Comparison of ENCODE assay signal across 19 mouse cellular contexts in the genomic region with DNA sequence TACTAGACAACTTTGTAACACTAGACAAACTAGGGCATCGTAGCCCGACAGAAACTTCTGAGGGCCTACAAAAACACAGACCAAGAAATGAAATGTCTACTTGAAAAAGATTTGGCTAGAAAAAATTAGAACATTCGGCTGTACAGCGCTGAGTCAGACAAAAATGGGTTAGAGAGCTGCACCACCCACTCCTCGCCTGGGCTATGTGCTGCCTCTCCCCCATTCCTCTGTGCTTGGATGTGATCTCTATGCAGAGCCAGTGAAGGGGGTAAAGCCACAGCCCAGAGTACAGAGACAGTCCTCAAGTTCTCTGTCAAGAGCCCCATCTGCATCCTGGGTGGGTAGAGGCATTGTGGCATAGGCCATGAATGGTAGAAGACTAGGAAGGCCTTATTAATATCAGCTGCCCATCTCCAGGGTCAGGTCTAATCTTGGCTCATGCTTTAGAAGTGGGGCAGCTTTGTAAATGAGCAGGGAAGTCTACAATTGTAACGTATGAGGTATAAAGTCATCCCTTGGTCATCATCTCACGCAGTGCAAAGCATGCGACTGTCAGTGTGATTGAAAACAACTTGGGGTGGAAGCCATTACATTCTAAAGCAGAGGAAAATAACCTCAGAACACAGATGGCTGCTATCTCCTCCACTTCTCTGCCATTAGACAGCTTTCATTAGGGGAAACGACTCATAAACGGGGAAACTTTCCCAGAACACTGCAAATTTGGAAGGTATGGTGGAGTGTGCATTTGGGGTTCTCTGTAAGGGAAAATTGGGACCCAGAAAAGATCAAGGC.
DNase-seq lines count a peak whose midpoint lies in the region; ATAC-seq and TF ChIP-seq lines count a peak whose summit lies in the region.
"Had no signal": no experiment of that assay in that cellular context is flagged by ENCODE, and none has a peak within 500 bp of the region (broad histone marks: within the 10 kb centered on the region; RNA-seq: fewer than 3 reads in every experiment).

No protein-coding gene starts in this region.

- H3K27me3 ChIP-seq in liver, embryonic 11.5 days (replicated peaks; ENCODE audit: control insufficient read depth, insufficient read depth, low read length), result no peaks in the 10 kb centered on the region
- H3K27me3 ChIP-seq: midbrain, embryonic 12.5 days had no signal

- 60% methylated on average over 10 of the region's 10 CpGs for WGBS in olfactory bulb, adult 2 months
- WGBS in liver, embryonic 11.5 days, result 90% methylated on average over 10 of the region's 10 CpGs

- no peak for TF ChIP-seq CTCF in olfactory bulb, adult 2 months (IDR thresholded peaks at IDR 0.05; ENCODE audit: insufficient read depth, low read depth, low read length)

- H3K27ac ChIP-seq in olfactory bulb, adult 2 months (ENCODE audit: insufficient read depth, low read depth, low read length), result peak overlapping the region; percentile 65
- no peak overlapping the region for H3K27ac ChIP-seq in liver, embryonic 11.5 days (ENCODE audit: low read depth, low read length)
- H3K27ac ChIP-seq: midbrain, embryonic 12.5 days had no signal

- TF ChIP-seq POLR2A in olfactory bulb, adult 2 months (IDR thresholded peaks at IDR 0.05; ENCODE audit: insufficient read depth, low read depth, low read length), result no peak

- intact Hi-C loops in left cerebral cortex, postnatal 10 days (cut with DNase I), result loop anchor here (5.0 kb wide), 1 partner anchor 35 kb away; no protein-coding TSS in a partner anchor

- no peak overlapping the region for H3K4me3 ChIP-seq in olfactory bulb, adult 2 months (ENCODE audit: insufficient read depth, low read depth, low read length)
- no peak overlapping the region for H3K4me3 ChIP-seq in liver, embryonic 11.5 days (ENCODE audit: low read depth, low read length)
- H3K4me3 ChIP-seq: erythroblast, embryonic 14.5 days; midbrain, embryonic 12.5 days had no signal

- H3K9ac ChIP-seq in liver, embryonic 11.5 days (ENCODE audit: low read depth, low read length), result no peak overlapping the region
- H3K9ac ChIP-seq: midbrain, embryonic 12.5 days had no signal

- no peaks in the 10 kb centered on the region for H3K9me3 ChIP-seq in liver, embryonic 11.5 days (ENCODE audit: control insufficient read depth, low read length)

- H3K4me1 ChIP-seq in olfactory bulb, adult 2 months (ENCODE audit: control insufficient read depth, insufficient read depth, low read length), result peaks cover 11% of the 10 kb centered on the region
- H3K4me1 ChIP-seq in liver, embryonic 11.5 days (replicated peaks; ENCODE audit: control insufficient read depth, insufficient read depth, low read length), result no peaks in the 10 kb centered on the region
- H3K4me1 ChIP-seq: midbrain, embryonic 12.5 days had no signal

- no peaks in the 10 kb centered on the region for H3K36me3 ChIP-seq in liver, embryonic 11.5 days (ENCODE audit: control insufficient read depth, insufficient read depth, low read length)
- H3K36me3 ChIP-seq: midbrain, embryonic 12.5 days had no signal

- no peak overlapping the region for H3K4me2 ChIP-seq in liver, embryonic 11.5 days
- H3K4me2 ChIP-seq: midbrain, embryonic 12.5 days had no signal

- ATAC-seq in frontal cortex, adult (ENCODE audit: low TSS enrichment), result peak; percentile 96
- ATAC-seq in liver, embryonic 11.5 days (replicated peaks; ENCODE audit: low FRiP score), result no peak
- ATAC-seq in megakaryocyte, adult 5-6 weeks (ENCODE audit: poor library complexity, severe bottlenecking), result no peak
- ATAC-seq: forebrain, embryonic 14.5 days; inflammation-experienced regulatory T-cells, adult 6 months had no signal

- peak; percentile 32 for DNase-seq in left cerebral cortex, adult 11 months (ENCODE audit: low spot score)
- DNase-seq in left cerebral cortex, postnatal 10 days (ENCODE audit: extremely low spot score in 1 of 2, low spot score in 2 of 2), result no peak
- peak; percentile 46 to 50 for DNase-seq in layer of hippocampus, adult 8-10 months (ENCODE audit: low spot score in 2 of 2)
- no peak for DNase-seq in cerebellum, adult 8-10 months
- no peak for DNase-seq in liver, embryonic 11.5 days (ENCODE audit: low spot score)
- DNase-seq: adrenal gland, adult 8-10 months; B cell, adult 2 months; cerebellum, adult 2 months; gastrocnemius, postnatal 14 days; kidney, adult 9 months; lung, postnatal 4 days; thymus, postnatal 14 days had no signal

Comparison
In these comparisons a context has a peak if more than half of its experiments do, and no peak if none do; other contexts are left out.
1. DNase-seq: peak in left cerebral cortex, adult 11 months (single experiment) and layer of hippocampus, adult 8-10 months (2 of 2); none in left cerebral cortex, postnatal 10 days (0 of 2), cerebellum, adult 8-10 months (single experiment) and liver, embryonic 11.5 days (single experiment).